Mouse (Mus musculus) olfactory bulb, adult 2 months (tissue): ENCODE measurements around the gene Dcdc2c.

Experiments used
- CTCF ChIP-seq: fragments of 200-500 bp; IDR thresholded peaks from 2 replicates; pipeline ENCODE4 v1.5.1; 2012; ENCODE audit warnings: low read depth, mild to moderate bottlenecking, low read length, moderate library complexity; ENCODE audit not compliant: insufficient read depth
- POLR2A ChIP-seq: fragments of 200-500 bp; IDR thresholded peaks from 2 replicates; pipeline ENCODE4 v1.6.1; 2012; ENCODE audit warnings: mild to moderate bottlenecking, low read depth, low read length, moderate library complexity; ENCODE audit not compliant: insufficient read depth

GRCm38 (mm10) chr12:28572241-28572640 lies 20.0 kb upstream of the Dcdc2c start:
- TF ChIP-seq CTCF: no peak
- TF ChIP-seq POLR2A: no peak
